Mouse (Mus musculus) megakaryocyte, embryonic 14.5 days (primary cell): ENCODE data around the gene Hoxa10.

Experiments
- FLI1 ChIP-seq: IDR thresholded peaks from 2 replicates; pipeline ENCODE4 v1.6.1; 2012; ENCODE audit warnings: low read length, inconsistent platforms, mixed read lengths
- GATA1 ChIP-seq: IDR thresholded peaks from 3 replicates; pipeline ENCODE4 v1.6.1; 2012; ENCODE audit warnings: mixed read lengths, low read length, inconsistent platforms, borderline replicate concordance

DNA sequence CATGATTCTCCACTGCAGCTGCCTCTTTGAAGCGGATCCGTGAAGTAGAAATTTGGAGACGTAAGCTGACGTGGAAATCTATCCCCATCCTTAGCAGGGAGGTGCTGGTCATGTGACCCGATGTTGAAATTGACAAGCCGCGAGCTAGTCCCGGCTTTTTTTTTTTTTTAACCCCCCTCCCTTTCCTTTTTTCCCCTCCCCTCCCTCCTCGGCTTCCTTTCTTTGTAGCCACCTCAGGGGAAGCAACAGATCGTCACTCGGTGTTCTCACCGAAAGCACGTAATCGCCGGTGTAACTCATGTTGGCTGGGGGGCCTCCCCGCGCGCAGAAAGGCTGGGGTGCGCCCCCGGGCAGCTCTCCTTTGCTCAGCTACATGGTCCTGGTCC is 5.1 kb upstream of the Hoxa10 start, which contains the start of gene Hoxa11:
- TF ChIP-seq GATA1: no peak
- no peak for TF ChIP-seq FLI1
